Mouse (Mus musculus): ENCODE results near the gene Olfr1191-ps1.
"Not testable (repeated sequence)": the region's sequence is repeated elsewhere in the genome, so short reads cannot be mapped to it uniquely, and the experiment has no call there.

Gene Olfr1191-ps1

DNA sequence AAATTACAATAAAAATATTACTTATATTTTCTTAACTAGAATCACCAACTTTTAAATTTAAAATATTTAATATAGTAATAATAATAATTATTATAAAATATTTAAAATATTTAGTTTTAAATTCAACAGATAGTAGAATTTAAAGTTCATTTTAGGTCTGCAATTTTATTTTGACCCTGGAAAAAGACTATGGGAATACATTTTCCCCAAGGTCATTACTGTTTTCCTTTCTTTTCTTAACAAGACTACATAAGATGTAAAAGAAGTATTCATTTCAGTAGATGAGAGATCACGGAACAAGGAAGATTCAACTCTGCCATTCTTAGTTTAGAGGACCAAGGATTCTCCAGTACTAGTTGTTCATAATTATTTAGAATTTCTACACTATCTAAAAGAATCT is at the start of gene Olfr1191-ps1:
TSS of gene Olfr1191-ps1 (plus strand) at position 301 of the 400 bp plus-strand sequence.
- DNase-seq (ENCODE audit: inconsistent ontology term) = not testable (repeated sequence)

DNA sequence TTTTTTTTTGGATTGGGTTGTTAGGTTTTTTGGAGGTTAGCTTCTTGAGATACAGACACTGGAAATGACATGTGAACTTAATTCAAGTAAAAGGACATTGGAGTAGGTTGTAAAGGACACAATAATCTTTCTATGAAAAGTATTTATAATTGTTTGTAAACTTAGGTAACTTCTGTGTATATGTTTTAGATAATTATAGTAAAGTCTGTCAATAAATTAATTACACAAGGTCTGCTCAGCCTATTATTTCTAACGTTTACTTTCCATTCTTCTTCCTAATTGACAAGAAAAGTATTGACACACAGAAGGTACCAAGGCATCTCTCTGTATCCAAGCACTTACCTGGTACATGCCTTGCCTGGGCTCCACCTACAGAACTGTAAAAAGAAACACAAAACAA is 7.9 kb downstream of the Olfr1191-ps1 start, which contains the start of gene Olfr1192-ps1:
TSS of gene Olfr1192-ps1 (plus strand) at position 301 of the 400 bp plus-strand sequence.
- DNase-seq (ENCODE audit: inconsistent ontology term) = no peak

GRCm38 (mm10) chr2:88675328-88675727 is 35.0 kb downstream of the Olfr1191-ps1 start, which contains the start of gene Olfr1193:
Gene Olfr1193 (plus strand): TSS chr2:88675628.
- DNase-seq (ENCODE audit: inconsistent ontology term) = not testable (repeated sequence)

GRCm38 (mm10) chr2:88689087-88689486 is 48.7 kb downstream of the Olfr1191-ps1 start, which contains the start of gene Olfr1195:
Gene Olfr1195 (minus strand): TSS chr2:88689187.
- no peak for DNase-seq (ENCODE audit: inconsistent ontology term)

Measured in Muller cell, postnatal 12 days (primary cell).